Mouse (Mus musculus): Measurements from ENCODE around the gene Btbd2. TPM values are rescaled to one million over a fixed set of nuclear protein-coding genes. Genes with fewer than 3 reads are reported as not detected.
A peak's percentile ranks its signal among the peaks of the same experiment; 100 is the strongest.

The Btbd2 gene
- polyA plus RNA-seq, 1 experiment from 2014 or later: 76.8 TPM

- Histone ChIP-seq H3K4me1 (peaks cover 31% of the 10 kb centered on the region), H3K27me3 (no peaks in the 10 kb centered on the region), H3K9me3 (no peaks in the 10 kb centered on the region), H3K27ac (no peak overlapping the region; the same call in 1 of the 2 replicates), H3K9ac (peak overlapping the region; percentile 54), H3K4me3 (no peak overlapping the region), H3K36me3 (peaks cover 58% of the 10 kb centered on the region), H3K4me2 (no peak overlapping the region)
- 0 out of 2 replicates have a peak, but pooled peaks have one; percentile 11 for ATAC-seq (ENCODE audit: insufficient number of reproducible peaks, insufficient read depth, low FRiP score, low TSS enrichment, low read depth)
- WGBS: 70% methylated on average over 10 of the region's 10 CpGs
Observed at GRCm38 (mm10) chr10:80665981-80666733, 9.3 kb upstream of the Btbd2 start.

GRCm38 (mm10) chr10:80665459-80665858 is 8.6 kb upstream of the Btbd2 start:
- peaks cover 51% of the 10 kb centered on the region for H3K36me3 ChIP-seq
- WGBS: 56% methylated on average over 4 of the region's 4 CpGs

GRCm38 (mm10) chr10:80665016-80665380 is 8.1 kb upstream of the Btbd2 start:
- peak; percentile 27; the same call in 1 of the 2 replicates for ATAC-seq (ENCODE audit: insufficient number of reproducible peaks, insufficient read depth, low FRiP score, low TSS enrichment, low read depth)
- peaks cover 46% of the 10 kb centered on the region for H3K36me3 ChIP-seq
- peak overlapping the region; percentile 87 for H3K27ac ChIP-seq
- H3K4me2 ChIP-seq: peak overlapping the region; percentile 49
- 15% methylated on average over 10 of the region's 10 CpGs for WGBS
- no peaks in the 10 kb centered on the region for H3K9me3 ChIP-seq
- H3K9ac ChIP-seq: peak overlapping the region; percentile 58
- H3K4me3 ChIP-seq: peak overlapping the region; percentile 23
- H3K4me1 ChIP-seq: peaks cover 31% of the 10 kb centered on the region
- H3K27me3 ChIP-seq: no peaks in the 10 kb centered on the region

More at GRCm38 (mm10) chr10:80665459-80665858, 8.6 kb upstream of the Btbd2 start:
- Histone ChIP-seq H3K27me3 (no peaks in the 10 kb centered on the region), H3K4me3 (0 out of 2 replicates have a peak overlapping the region, but pooled peaks have one; percentile 23), H3K4me1 (peaks cover 31% of the 10 kb centered on the region), H3K4me2 (peak overlapping the region; percentile 49; the same call in 1 of the 2 replicates), H3K9me3 (no peaks in the 10 kb centered on the region), H3K9ac (no peak overlapping the region), H3K27ac (peak overlapping the region; percentile 87)
- ATAC-seq (ENCODE audit: insufficient number of reproducible peaks, insufficient read depth, low FRiP score, low TSS enrichment, low read depth): no peak

GRCm38 (mm10) chr10:80664197-80665015 is 7.5 kb upstream of the Btbd2 start:
- Histone ChIP-seq H3K9ac (peak overlapping the region; percentile 58), H3K4me1 (peaks cover 34% of the 10 kb centered on the region), H3K4me2 (peak overlapping the region; percentile 49), H3K36me3 (peaks cover 40% of the 10 kb centered on the region), H3K27me3 (no peaks in the 10 kb centered on the region), H3K27ac (peak overlapping the region; percentile 87), H3K9me3 (no peaks in the 10 kb centered on the region), H3K4me3 (peak overlapping the region; percentile 23)
- WGBS: 17% methylated on average over 16 of the region's 16 CpGs
- ATAC-seq (ENCODE audit: insufficient number of reproducible peaks, insufficient read depth, low FRiP score, low TSS enrichment, low read depth): peak; percentile 57

GRCm38 (mm10) chr10:80663485-80664196 is 6.8 kb upstream of the Btbd2 start:
- Histone ChIP-seq H3K4me2 (no peak overlapping the region), H3K9me3 (no peaks in the 10 kb centered on the region), H3K9ac (peak overlapping the region; percentile 58; the same call in 1 of the 2 replicates), H3K4me1 (peaks cover 40% of the 10 kb centered on the region), H3K4me3 (no peak overlapping the region), H3K27me3 (no peaks in the 10 kb centered on the region), H3K36me3 (peaks cover 32% of the 10 kb centered on the region), H3K27ac (peak overlapping the region; percentile 87)
- 44% methylated on average over 5 of the region's 5 CpGs for WGBS
- no peak for ATAC-seq (ENCODE audit: insufficient number of reproducible peaks, insufficient read depth, low FRiP score, low TSS enrichment, low read depth)

GRCm38 (mm10) chr10:80661149-80661548 is 4.3 kb upstream of the Btbd2 start:
- H3K4me2 ChIP-seq: no peak overlapping the region
- no peaks in the 10 kb centered on the region for H3K9me3 ChIP-seq
- peaks cover 7% of the 10 kb centered on the region for H3K36me3 ChIP-seq
- no peak for ATAC-seq (ENCODE audit: insufficient number of reproducible peaks, insufficient read depth, low FRiP score, low TSS enrichment, low read depth)
- WGBS: 30% methylated on average over 5 of the region's 5 CpGs
- H3K9ac ChIP-seq: no peak overlapping the region
- H3K27ac ChIP-seq: no peak overlapping the region
- H3K4me3 ChIP-seq: no peak overlapping the region
- no peaks in the 10 kb centered on the region for H3K27me3 ChIP-seq
- peaks cover 40% of the 10 kb centered on the region for H3K4me1 ChIP-seq

- Histone ChIP-seq H3K4me3 (no peak overlapping the region), H3K27me3 (no peaks in the 10 kb centered on the region), H3K4me2 (peak overlapping the region; percentile 12; the same call in 1 of the 2 replicates), H3K9me3 (no peaks in the 10 kb centered on the region), H3K36me3 (no peaks in the 10 kb centered on the region), H3K9ac (no peak overlapping the region), H3K27ac (no peak overlapping the region), H3K4me1 (peaks cover 36% of the 10 kb centered on the region)
- ATAC-seq (ENCODE audit: insufficient number of reproducible peaks, insufficient read depth, low FRiP score, low TSS enrichment, low read depth): no peak
- WGBS: 14% methylated on average over 10 of the region's 10 CpGs
Observed at GRCm38 (mm10) chr10:80659213-80659612, 2.3 kb upstream of the Btbd2 start.

- Histone ChIP-seq H3K4me3 (no peak overlapping the region), H3K36me3 (no peaks in the 10 kb centered on the region), H3K9me3 (no peaks in the 10 kb centered on the region), H3K4me1 (peaks cover 34% of the 10 kb centered on the region), H3K27ac (no peak overlapping the region), H3K9ac (no peak overlapping the region), H3K4me2 (peak overlapping the region; percentile 12; the same call in 1 of the 2 replicates), H3K27me3 (no peaks in the 10 kb centered on the region)
- ATAC-seq (ENCODE audit: insufficient number of reproducible peaks, insufficient read depth, low FRiP score, low TSS enrichment, low read depth): no peak
- WGBS: 66% methylated on average over 4 of the region's 4 CpGs
Observed at GRCm38 (mm10) chr10:80658841-80659202, 2.0 kb upstream of the Btbd2 start.

GRCm38 (mm10) chr10:80658194-80658840 is 1.4 kb upstream of the Btbd2 start:
- Histone ChIP-seq H3K4me1 (peaks cover 35% of the 10 kb centered on the region), H3K27me3 (no peaks in the 10 kb centered on the region), H3K4me3 (no peak overlapping the region), H3K27ac (no peak overlapping the region), H3K4me2 (no peak overlapping the region), H3K9me3 (no peaks in the 10 kb centered on the region), H3K36me3 (0 out of 2 replicates have a peak, but pooled peaks cover 1% of the 10 kb centered on the region), H3K9ac (no peak overlapping the region)
- ATAC-seq (ENCODE audit: insufficient number of reproducible peaks, insufficient read depth, low FRiP score, low TSS enrichment, low read depth): no peak
- WGBS: 88% methylated on average over 14 of the region's 14 CpGs

GRCm38 (mm10) chr10:80656130-80656862 is 575 bp downstream of the Btbd2 start:
- WGBS: 1% methylated on average over 72 of the region's 72 CpGs
- Histone ChIP-seq H3K4me3 (peak overlapping the region; percentile 88), H3K27ac (peak overlapping the region; percentile 88), H3K9me3 (no peaks in the 10 kb centered on the region), H3K27me3 (no peaks in the 10 kb centered on the region), H3K9ac (peak overlapping the region; percentile 97), H3K4me1 (peaks cover 35% of the 10 kb centered on the region), H3K4me2 (peak overlapping the region; percentile 87), H3K36me3 (peaks cover 13% of the 10 kb centered on the region)
- ATAC-seq (ENCODE audit: insufficient number of reproducible peaks, insufficient read depth, low FRiP score, low TSS enrichment, low read depth): peak; percentile 82
